Mouse (Mus musculus) ES-Bruce4 (cell line): ENCODE measurements around the gene Htr3b. TPM values are rescaled to one million over a fixed set of nuclear protein-coding genes. Genes with fewer than 3 reads are reported as not detected.

Source experiments
- H3K27ac ChIP-seq: 2 replicates; pipeline ENCODE4 v1.5.1; 2012; ENCODE audit warnings: low read length, inconsistent platforms; ENCODE audit not compliant: insufficient read depth
- H3K27me3 ChIP-seq: 2 replicates; pipeline ENCODE4 v1.6.1; 2012; ENCODE audit warnings: mild to moderate bottlenecking, low read length, inconsistent platforms; ENCODE audit not compliant: control insufficient read depth, poor library complexity, insufficient read depth, severe bottlenecking
- H3K36me3 ChIP-seq: 2 replicates; pipeline ENCODE4 v1.6.1; 2012; ENCODE audit warnings: inconsistent platforms, mild to moderate bottlenecking, low read length, moderate library complexity; ENCODE audit not compliant: control insufficient read depth, poor library complexity, insufficient read depth, severe bottlenecking
- H3K4me1 ChIP-seq: one replicate; pipeline ENCODE4 v1.8.1; 2011; ENCODE audit warnings: low read length; ENCODE audit not compliant: control insufficient read depth, insufficient read depth
- H3K4me3 ChIP-seq: 2 replicates; pipeline ENCODE4 v1.5.1; 2011; ENCODE audit warnings: low read depth, mild to moderate bottlenecking, low read length
- H3K9ac ChIP-seq: 2 replicates; pipeline ENCODE4 v1.6.1; 2012; ENCODE audit warnings: low read depth, mild to moderate bottlenecking, inconsistent platforms; ENCODE audit not compliant: poor library complexity, severe bottlenecking
- H3K9me3 ChIP-seq: replicated peaks from 2 replicates; pipeline ENCODE4 v1.6.1; 2012; ENCODE audit warnings: mild to moderate bottlenecking, low read length, inconsistent platforms; ENCODE audit not compliant: control insufficient read depth, poor library complexity, insufficient read depth, severe bottlenecking
- EP300 ChIP-seq: IDR thresholded peaks from 2 replicates; pipeline ENCODE4 v1.6.1; 2011; ENCODE audit warnings: low read depth, low read length; ENCODE audit not compliant: insufficient read depth
- POLR2A ChIP-seq: IDR thresholded peaks from one replicate; pipeline ENCODE4 v1.8.1; 2011; ENCODE audit warnings: low read length; ENCODE audit not compliant: insufficient read depth
- polyA plus RNA-seq: library from polyadenylated mRNA; stranded (reverse); fragments of >200 nt; gene quantifications from 2 replicates; pipeline ENCODE4 v1.2.4, GENCODE M21; 2011; ENCODE audit warnings: low read depth; ENCODE audit not compliant: missing spikeins, insufficient read depth, insufficient read length

The Htr3b gene
- polyA plus RNA-seq, 1 experiment, result not detected

DNA sequence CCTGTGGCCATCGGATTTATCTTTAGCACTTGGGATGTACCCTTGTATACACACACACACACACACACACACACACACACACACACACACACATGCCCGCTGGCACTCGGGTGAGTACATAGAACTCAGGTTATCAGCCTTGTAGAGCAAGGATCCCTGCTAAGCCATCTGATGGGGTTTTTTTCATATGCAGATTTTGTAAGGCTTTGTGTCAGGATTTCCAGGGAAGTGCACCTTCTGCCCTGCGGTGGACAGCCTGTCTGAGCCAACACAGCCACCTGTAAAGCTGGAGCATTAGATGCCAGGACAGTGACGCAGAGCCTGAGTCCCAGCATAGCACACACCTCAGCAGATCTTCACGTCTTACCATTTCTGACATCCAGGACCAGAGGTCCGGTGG, 75.7 kb downstream of the Htr3b start:
- Histone ChIP-seq H3K9ac (no peak overlapping the region), H3K9me3 (peaks cover 5% of the 10 kb centered on the region), H3K27ac (no peak overlapping the region), H3K36me3 (no peaks in the 10 kb centered on the region), H3K4me1 (peaks cover 6% of the 10 kb centered on the region), H3K27me3 (no peaks in the 10 kb centered on the region), H3K4me3 (no peak overlapping the region)
- TF ChIP-seq EP300 (peak; percentile 81), POLR2A (no peak)

Other genes starting within 250 kb of the Htr3b start
- 0.49 TPM in 1 of 2 replicates, not detected in the other for gene Zbtb16, start 128.8 kb downstream of the Htr3b start, polyA plus RNA-seq
- not detected in 2 replicates for gene Htr3a, start 53.9 kb downstream of the Htr3b start, polyA plus RNA-seq
- 134 and 157 TPM in 2 replicates for gene Usp28, start 20.4 kb upstream of the Htr3b start, polyA plus RNA-seq
- 25.5 and 29.2 TPM in 2 replicates for gene Zw10, start 90.6 kb upstream of the Htr3b start, polyA plus RNA-seq
- 0.85 and 1.6 TPM in 2 replicates for gene Tmprss5, start 116.3 kb upstream of the Htr3b start, polyA plus RNA-seq